31 mouse cellular contexts compared by ENCODE assay signal in the genomic region with DNA sequence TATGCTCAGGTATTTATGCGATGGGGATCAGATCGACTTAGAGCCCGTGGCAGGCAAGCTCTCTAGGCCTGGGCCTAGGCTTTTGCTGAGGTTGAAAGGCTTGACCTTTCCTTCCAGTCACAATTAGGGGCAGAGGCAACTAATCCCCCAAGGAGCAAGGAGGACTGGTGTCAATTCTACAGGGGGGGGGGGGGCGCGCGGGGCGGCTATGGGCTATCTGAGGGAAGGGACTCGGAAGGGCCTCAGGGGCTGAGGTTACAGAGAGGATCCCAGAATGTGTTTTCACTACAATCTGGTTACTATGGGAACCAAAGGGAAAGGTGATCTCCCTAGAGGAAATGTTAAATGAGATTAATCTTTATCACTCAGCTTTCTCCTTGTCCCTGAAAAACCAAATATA. TPM values are rescaled to one million over a fixed set of nuclear protein-coding genes. Genes with fewer than 3 reads are reported as not detected.
DNase-seq lines count a peak whose midpoint lies in the region; ATAC-seq and TF ChIP-seq lines count a peak whose summit lies in the region.
"Had no signal": no experiment of that assay in that cellular context is flagged by ENCODE, and none has a peak within 500 bp of the region (broad histone marks: within the 10 kb centered on the region; RNA-seq: fewer than 3 reads in every experiment).

No protein-coding gene starts in this region.

- 0 out of 2 replicates have a peak, but pooled peaks cover 5% of the 10 kb centered on the region for H3K4me1 ChIP-seq in kidney, embryonic 14.5 days (ENCODE audit: control insufficient read depth, insufficient read depth, low read length)
- no peaks in the 10 kb centered on the region for H3K4me1 ChIP-seq in kidney, adult 2 months (ENCODE audit: control insufficient read depth, insufficient read depth, low read length)
- peaks cover 94% of the 10 kb centered on the region for H3K4me1 ChIP-seq in E14TG2a.4 (replicated peaks; ENCODE audit: low read depth, low read length)

- ATAC-seq in kidney, embryonic 14.5 days (ENCODE audit: low FRiP score, low TSS enrichment), result 0 out of 2 replicates have a peak, but pooled peaks have one; percentile 40
- ATAC-seq: forebrain, postnatal 0 days; inflammation-experienced regulatory T-cells, adult 6 months; liver, embryonic 12.5 days; liver, postnatal 0 days had no signal

- no peaks in the 10 kb centered on the region for H3K9me3 ChIP-seq in kidney, embryonic 14.5 days (ENCODE audit: control insufficient read depth, low read length)
- H3K9me3 ChIP-seq in E14TG2a.4 (ENCODE audit: low read length), result no peaks in the 10 kb centered on the region
- H3K9me3 ChIP-seq: hindbrain, embryonic 13.5 days; liver, embryonic 12.5 days had no signal

- no peak for TF ChIP-seq CTCF in kidney, adult 2 months (conservative IDR thresholded peaks at IDR 0.05; ENCODE audit: insufficient read depth, insufficient read length, low read depth, low read length)
- TF ChIP-seq CTCF in E14TG2a.4 (conservative IDR thresholded peaks at IDR 0.05; ENCODE audit: low read length), result no peak

- H3K27me3 ChIP-seq in kidney, embryonic 14.5 days (ENCODE audit: control insufficient read depth, insufficient read depth, low read length), result no peaks in the 10 kb centered on the region
- no peaks in the 10 kb centered on the region for H3K27me3 ChIP-seq in kidney, adult 2 months (replicated peaks; ENCODE audit: control insufficient read depth, insufficient read depth, low read length)
- H3K27me3 ChIP-seq in E14TG2a.4 (ENCODE audit: insufficient read depth, low read length), result no peaks in the 10 kb centered on the region
- H3K27me3 ChIP-seq: hindbrain, embryonic 13.5 days; liver, embryonic 12.5 days had no signal

- intact Hi-C loops in heart, postnatal 25 days (cut with DNase I), result no loop called here

- no peak for TF ChIP-seq POLR2A in kidney, adult 2 months (IDR thresholded peaks at IDR 0.05; ENCODE audit: low read depth, low read length)

- no peak overlapping the region for H3K4me3 ChIP-seq in kidney, embryonic 14.5 days (ENCODE audit: low read length)
- H3K4me3 ChIP-seq in kidney, adult 2 months (ENCODE audit: insufficient read depth, low read depth, low read length), result no peak overlapping the region
- H3K4me3 ChIP-seq in E14TG2a.4 (replicated peaks; ENCODE audit: low read length), result peak overlapping the region; percentile 18
- H3K4me3 ChIP-seq: erythroblast, embryonic 14.5 days; heart, adult 2 months; hindbrain, embryonic 13.5 days; liver, embryonic 12.5 days had no signal

- H3K9ac ChIP-seq in kidney, embryonic 14.5 days (ENCODE audit: low read depth, low read length), result no peak overlapping the region
- H3K9ac ChIP-seq: forebrain, postnatal 0 days; hindbrain, embryonic 13.5 days; liver, embryonic 12.5 days; liver, postnatal 0 days had no signal

- peaks cover 15% of the 10 kb centered on the region for H3K36me3 ChIP-seq in kidney, embryonic 14.5 days (ENCODE audit: control insufficient read depth, insufficient read depth, low read length)
- H3K36me3 ChIP-seq in kidney, adult 2 months (ENCODE audit: control insufficient read depth, insufficient read depth, low read length), result peaks cover 8% of the 10 kb centered on the region
- peaks cover 52% of the 10 kb centered on the region for H3K36me3 ChIP-seq in E14TG2a.4 (ENCODE audit: insufficient read depth, low read length)

- no peak overlapping the region; the same call in 1 of the 2 replicates for H3K27ac ChIP-seq in kidney, embryonic 14.5 days (ENCODE audit: low read depth, low read length)
- H3K27ac ChIP-seq in kidney, adult 2 months (ENCODE audit: insufficient read depth, low read depth, low read length), result no peak overlapping the region
- H3K27ac ChIP-seq: heart, adult 2 months; hindbrain, embryonic 13.5 days; liver, embryonic 12.5 days had no signal

- 24% methylated on average over 8 of the region's 8 CpGs for WGBS in kidney, embryonic 14.5 days
- 69% methylated on average over 5 of the region's 8 CpGs for WGBS in kidney, adult 2 months

- DNase-seq in kidney, adult 2 months, result no peak
- DNase-seq in R1 (ENCODE audit: low read depth, low spot score), result peak; percentile 51
- DNase-seq in embryo, embryonic 9.5 days (ENCODE audit: extremely low spot score), result peak; percentile 34
- no peak for DNase-seq in heart, postnatal 25 days (ENCODE audit: low spot score)
- DNase-seq in heart, adult 9 months (ENCODE audit: low spot score in 2 of 2), result no peak
- DNase-seq in urinary bladder, postnatal 4 days (ENCODE audit: low spot score in 2 of 2), result no peak
- DNase-seq: adrenal gland, postnatal 10 days; cerebellum, adult 11-12 months; cerebellum, adult 9-11 months; forebrain, postnatal 0 days; heart, adult 2 months; heart, postnatal 14 days; kidney, adult 11 months; kidney, postnatal 4 days; left cerebral cortex, postnatal 4 days; liver, postnatal 0 days; lung, postnatal 36 days; midbrain, embryonic 14.5 days; right cerebral cortex, postnatal 25 days; spleen, adult 18-20 months; thymus, postnatal 14 days had no signal

- no peak overlapping the region for H3K4me2 ChIP-seq in kidney, embryonic 14.5 days (replicated peaks; ENCODE audit: low read depth, low read length)
- H3K4me2 ChIP-seq: hindbrain, embryonic 13.5 days; liver, embryonic 12.5 days had no signal

RNA-seq across cellular contexts. Expression of a gene that starts 14.9 kb away (rescaled TPM):
- polyA plus RNA-seq in kidney, embryonic 14.5 days (2014; fragmentation: Nextera tagmentation; extraction: Ambion mirVana), result 139 and 164 TPM in 2 replicates
- 30.5 and 38.4 TPM in 2 replicates for polyA plus RNA-seq in kidney, adult 2 months (2012; rRNA removed)
- total RNA-seq in heart, postnatal 25 days (2021), result 10 to 100 TPM; 56.0 to 58.6 TPM

RNA-seq across cellular contexts. Expression of a gene that starts 25.0 kb away (rescaled TPM):
- 73.6 and 92.5 TPM in 2 replicates for polyA plus RNA-seq in kidney, embryonic 14.5 days (2014; fragmentation: Nextera tagmentation; extraction: Ambion mirVana)
- 131 and 174 TPM in 2 replicates for polyA plus RNA-seq in kidney, adult 2 months (2012; rRNA removed)
- 10 to 100 TPM; 26.1 to 28.2 TPM for total RNA-seq in heart, postnatal 25 days (2021)

RNA-seq across cellular contexts. Expression of a gene that starts 33.9 kb away (rescaled TPM):
- 0.38 and 0.56 TPM in 2 replicates for polyA plus RNA-seq in kidney, embryonic 14.5 days (2014; fragmentation: Nextera tagmentation; extraction: Ambion mirVana)
- polyA plus RNA-seq in kidney, adult 2 months (2012; rRNA removed), result 0.06 TPM in 1 of 2 replicates, not detected in the other
- total RNA-seq in heart, postnatal 25 days (2021), result not detected
- total RNA-seq: adrenal gland, postnatal 10 days; forebrain, postnatal 0 days; gastrocnemius, adult 8-10 months; gastrocnemius, postnatal 4 days; heart, adult 2 months; layer of hippocampus, postnatal 25 days; left cerebral cortex, postnatal 4 days; megakaryocyte, adult 5-6 weeks had no signal
- polyA plus RNA-seq: erythroblast, embryonic 14.5 days had no signal

RNA-seq across cellular contexts. Expression of a gene that starts 45.4 kb away (rescaled TPM):
- 61.7 and 71.5 TPM in 2 replicates for polyA plus RNA-seq in kidney, embryonic 14.5 days (2014; fragmentation: Nextera tagmentation; extraction: Ambion mirVana)
- 48.3 and 51.4 TPM in 2 replicates for polyA plus RNA-seq in kidney, adult 2 months (2012; rRNA removed)
- 10 to 100 TPM; 18.8 to 20.1 TPM for total RNA-seq in heart, postnatal 25 days (2021)

Comparison
In these comparisons a context has a peak if more than half of its experiments do, and no peak if none do; other contexts are left out.
1. DNase-seq: peak in R1 (single experiment) and embryo, embryonic 9.5 days (single experiment); none in kidney, adult 2 months (single experiment), heart, postnatal 25 days (single experiment), heart, adult 9 months (0 of 2) and urinary bladder, postnatal 4 days (0 of 2).